Comparison of ENCODE assay signal across 9 mouse cellular contexts in the genomic region with DNA sequence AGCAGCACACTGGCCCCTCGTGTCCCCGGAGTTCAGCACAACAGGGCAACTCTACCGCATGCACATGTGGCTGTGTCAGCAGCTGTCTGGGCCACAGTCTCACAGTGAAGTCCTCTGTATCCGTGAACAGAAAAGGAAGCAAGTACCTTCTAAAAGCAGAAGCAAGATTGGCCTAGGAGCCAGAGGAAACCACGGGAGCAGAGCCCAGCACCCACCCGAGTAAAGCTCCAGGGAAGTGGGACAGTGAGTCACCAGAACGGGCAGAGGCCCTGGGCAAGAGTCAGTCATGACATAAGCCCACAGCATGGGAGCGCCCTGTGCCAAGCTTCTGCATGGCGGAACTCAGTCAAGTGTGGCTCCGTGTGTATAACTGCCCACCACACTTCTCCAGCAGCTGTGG. TPM values are rescaled to one million over a fixed set of nuclear protein-coding genes. Genes with fewer than 3 reads are reported as not detected.
DNase-seq lines count a peak whose midpoint lies in the region; ATAC-seq and TF ChIP-seq lines count a peak whose summit lies in the region.
"Had no signal": no experiment of that assay in that cellular context is flagged by ENCODE, and none has a peak within 500 bp of the region (broad histone marks: within the 10 kb centered on the region; RNA-seq: fewer than 3 reads in every experiment).

No protein-coding gene starts in this region.

- H3K9ac ChIP-seq in liver, embryonic 11.5 days (ENCODE audit: low read depth, low read length): no peak overlapping the region
- no peak overlapping the region for H3K9ac ChIP-seq in liver, embryonic 15.5 days
- no peak overlapping the region for H3K9ac ChIP-seq in stomach, embryonic 14.5 days (replicated peaks; ENCODE audit: low read depth, low read length)
- H3K9ac ChIP-seq: heart, embryonic 15.5 days had no signal

- H3K4me3 ChIP-seq in liver, embryonic 11.5 days (ENCODE audit: low read depth, low read length): no peak overlapping the region
- H3K4me3 ChIP-seq in cerebellum, adult 2 months (replicated peaks; ENCODE audit: insufficient read depth, low read depth, low read length): peak overlapping the region; percentile 36
- no peak overlapping the region for H3K4me3 ChIP-seq in liver, embryonic 15.5 days (replicated peaks)
- no peak overlapping the region for H3K4me3 ChIP-seq in stomach, embryonic 14.5 days (ENCODE audit: low read depth, low read length)
- no peak overlapping the region for H3K4me3 ChIP-seq in forebrain, embryonic 10.5 days
- H3K4me3 ChIP-seq: heart, embryonic 15.5 days had no signal

- H3K4me1 ChIP-seq in liver, embryonic 11.5 days (replicated peaks; ENCODE audit: control insufficient read depth, insufficient read depth, low read length): no peaks in the 10 kb centered on the region
- peaks cover 9% of the 10 kb centered on the region for H3K4me1 ChIP-seq in cerebellum, adult 2 months (ENCODE audit: control insufficient read depth, insufficient read depth, low read length)
- no peaks in the 10 kb centered on the region for H3K4me1 ChIP-seq in liver, embryonic 15.5 days (replicated peaks)
- H3K4me1 ChIP-seq in stomach, embryonic 14.5 days (ENCODE audit: control insufficient read depth, insufficient read depth, low read length): no peaks in the 10 kb centered on the region
- no peaks in the 10 kb centered on the region for H3K4me1 ChIP-seq in forebrain, embryonic 10.5 days
- H3K4me1 ChIP-seq: heart, embryonic 15.5 days had no signal

- H3K9me3 ChIP-seq in liver, embryonic 11.5 days (ENCODE audit: control insufficient read depth, low read length): no peaks in the 10 kb centered on the region
- no peaks in the 10 kb centered on the region for H3K9me3 ChIP-seq in liver, embryonic 15.5 days (replicated peaks)
- H3K9me3 ChIP-seq in stomach, embryonic 14.5 days (ENCODE audit: control insufficient read depth, low read depth, low read length): no peaks in the 10 kb centered on the region
- H3K9me3 ChIP-seq in forebrain, embryonic 10.5 days: no peaks in the 10 kb centered on the region
- H3K9me3 ChIP-seq: heart, embryonic 15.5 days had no signal

- no peak for TF ChIP-seq POLR2A in cerebellum, adult 2 months (IDR thresholded peaks at IDR 0.05; ENCODE audit: borderline replicate concordance, insufficient read depth, low read length)

- H3K27me3 ChIP-seq in liver, embryonic 11.5 days (replicated peaks; ENCODE audit: control insufficient read depth, insufficient read depth, low read length): no peaks in the 10 kb centered on the region
- no peaks in the 10 kb centered on the region for H3K27me3 ChIP-seq in cerebellum, adult 2 months (ENCODE audit: control insufficient read depth, insufficient read depth, low read length)
- H3K27me3 ChIP-seq in liver, embryonic 15.5 days: no peaks in the 10 kb centered on the region
- no peaks in the 10 kb centered on the region for H3K27me3 ChIP-seq in stomach, embryonic 14.5 days (ENCODE audit: control insufficient read depth, insufficient read depth, low read length)
- H3K27me3 ChIP-seq in forebrain, embryonic 10.5 days (ENCODE audit: poor library complexity, severe bottlenecking): no peaks in the 10 kb centered on the region
- H3K27me3 ChIP-seq: heart, embryonic 15.5 days had no signal

- H3K4me2 ChIP-seq in liver, embryonic 11.5 days: no peak overlapping the region
- H3K4me2 ChIP-seq in liver, embryonic 15.5 days: no peak overlapping the region
- H3K4me2 ChIP-seq in stomach, embryonic 14.5 days (replicated peaks; ENCODE audit: low read depth, low read length): no peak overlapping the region
- H3K4me2 ChIP-seq: heart, embryonic 15.5 days had no signal

- DNase-seq in liver: peak; percentile 18
- no peak for DNase-seq in liver, embryonic 11.5 days (ENCODE audit: low spot score)
- peak; percentile 72 to 81 for DNase-seq in cerebellum, adult 2 months
- DNase-seq in urinary bladder, postnatal 14 days (ENCODE audit: low spot score): no peak
- no peak for DNase-seq in forebrain, embryonic 10.5 days (ENCODE audit: extremely low spot score, low spot score)

- no peaks in the 10 kb centered on the region for H3K36me3 ChIP-seq in liver, embryonic 11.5 days (ENCODE audit: control insufficient read depth, insufficient read depth, low read length)
- no peaks in the 10 kb centered on the region for H3K36me3 ChIP-seq in liver, embryonic 15.5 days (replicated peaks)
- H3K36me3 ChIP-seq in stomach, embryonic 14.5 days (ENCODE audit: control insufficient read depth, insufficient read depth, low read length): no peaks in the 10 kb centered on the region; the same call in 1 of the 2 replicates
- H3K36me3 ChIP-seq in forebrain, embryonic 10.5 days (replicated peaks): 0 out of 2 replicates have a peak, but pooled peaks cover 2% of the 10 kb centered on the region

- no peak for TF ChIP-seq CTCF in cerebellum, adult 2 months (IDR thresholded peaks at IDR 0.05; ENCODE audit: borderline replicate concordance, insufficient read depth, low read depth, low read length)

- no peak overlapping the region for H3K27ac ChIP-seq in liver, embryonic 11.5 days (ENCODE audit: low read depth, low read length)
- H3K27ac ChIP-seq in cerebellum, adult 2 months (ENCODE audit: insufficient read depth, low read length): peak overlapping the region; percentile 87
- H3K27ac ChIP-seq in liver, embryonic 15.5 days (replicated peaks): no peak overlapping the region
- peak overlapping the region; percentile 59; the same call in 1 of the 2 replicates for H3K27ac ChIP-seq in stomach, embryonic 14.5 days (ENCODE audit: low read length)
- H3K27ac ChIP-seq in forebrain, embryonic 10.5 days: no peak overlapping the region
- H3K27ac ChIP-seq: heart, embryonic 15.5 days had no signal

- no peak; the same call in 1 of the 2 replicates for ATAC-seq in liver, embryonic 11.5 days (replicated peaks; ENCODE audit: low FRiP score)
- peak; percentile 62 for ATAC-seq in liver, embryonic 15.5 days (ENCODE audit: insufficient read depth)
- ATAC-seq in stomach, embryonic 14.5 days (ENCODE audit: insufficient number of reproducible peaks, insufficient read depth, low FRiP score, low read depth): no peak

- 62% methylated on average over 10 of the region's 10 CpGs for WGBS in liver, embryonic 11.5 days
- 23% methylated on average over 10 of the region's 10 CpGs for WGBS in cerebellum, adult 2 months
- 39% methylated on average over 10 of the region's 10 CpGs for WGBS in liver, embryonic 15.5 days (ENCODE audit: insufficient replicate concordance)
- 85% methylated on average over 10 of the region's 10 CpGs for WGBS in stomach, embryonic 14.5 days
- 89% methylated on average over 10 of the region's 10 CpGs for WGBS in forebrain, embryonic 10.5 days

RNA-seq across cellular contexts. Expression of a gene that starts 26.3 kb away (rescaled TPM):
- 76.7 and 77.5 TPM in 2 replicates for polyA plus RNA-seq in liver, embryonic 11.5 days (2014; fragmentation: Nextera tagmentation; extraction: Ambion mirVana)
- 61.2 and 62.2 TPM in 2 replicates for polyA plus RNA-seq in cerebellum, adult 2 months (2012; rRNA removed)
- 25.7 and 28.0 TPM in 2 replicates for polyA plus RNA-seq in liver, embryonic 15.5 days (2015; fragmentation: Nextera tagmentation; extraction: Ambion mirVana)
- 71.8 and 76.2 TPM in 2 replicates for polyA plus RNA-seq in stomach, embryonic 14.5 days (2014; fragmentation: Nextera tagmentation; extraction: Ambion mirVana)
- polyA plus RNA-seq in forebrain, embryonic 10.5 days (2016; fragmentation: Nextera tagmentation; extraction: Ambion mirVana): 76.7 and 84.4 TPM in 2 replicates

RNA-seq across cellular contexts. Expression of a gene that starts 26.4 kb away (rescaled TPM):
- polyA plus RNA-seq in liver, embryonic 11.5 days (2014; fragmentation: Nextera tagmentation; extraction: Ambion mirVana): not detected in 2 replicates
- not detected in 2 replicates for polyA plus RNA-seq in cerebellum, adult 2 months (2012; rRNA removed)
- not detected in 2 replicates for polyA plus RNA-seq in liver, embryonic 15.5 days (2015; fragmentation: Nextera tagmentation; extraction: Ambion mirVana)
- polyA plus RNA-seq in stomach, embryonic 14.5 days (2014; fragmentation: Nextera tagmentation; extraction: Ambion mirVana): not detected in 2 replicates
- not detected in 2 replicates for polyA plus RNA-seq in forebrain, embryonic 10.5 days (2016; fragmentation: Nextera tagmentation; extraction: Ambion mirVana)
- polyA plus RNA-seq: heart, embryonic 15.5 days; neural tube, embryonic 11.5 days had no signal

RNA-seq across cellular contexts. Expression of a gene that starts 36.4 kb away (rescaled TPM):
- polyA plus RNA-seq in liver, embryonic 11.5 days (2014; fragmentation: Nextera tagmentation; extraction: Ambion mirVana): 4.6 and 5.5 TPM in 2 replicates
- 6.4 and 8.4 TPM in 2 replicates for polyA plus RNA-seq in cerebellum, adult 2 months (2012; rRNA removed)
- 3.8 and 4.3 TPM in 2 replicates for polyA plus RNA-seq in liver, embryonic 15.5 days (2015; fragmentation: Nextera tagmentation; extraction: Ambion mirVana)
- 8.6 and 8.7 TPM in 2 replicates for polyA plus RNA-seq in stomach, embryonic 14.5 days (2014; fragmentation: Nextera tagmentation; extraction: Ambion mirVana)
- 4.1 and 5.2 TPM in 2 replicates for polyA plus RNA-seq in forebrain, embryonic 10.5 days (2016; fragmentation: Nextera tagmentation; extraction: Ambion mirVana)

RNA-seq across cellular contexts. Expression of a gene that starts 48.6 kb away (rescaled TPM):
- polyA plus RNA-seq in liver, embryonic 11.5 days (2014; fragmentation: Nextera tagmentation; extraction: Ambion mirVana): 43.5 and 44.6 TPM in 2 replicates
- 60.6 and 60.9 TPM in 2 replicates for polyA plus RNA-seq in cerebellum, adult 2 months (2012; rRNA removed)
- polyA plus RNA-seq in liver, embryonic 15.5 days (2015; fragmentation: Nextera tagmentation; extraction: Ambion mirVana): 16.3 and 17.6 TPM in 2 replicates
- 77.3 and 79.6 TPM in 2 replicates for polyA plus RNA-seq in stomach, embryonic 14.5 days (2014; fragmentation: Nextera tagmentation; extraction: Ambion mirVana)
- polyA plus RNA-seq in forebrain, embryonic 10.5 days (2016; fragmentation: Nextera tagmentation; extraction: Ambion mirVana): 107 and 109 TPM in 2 replicates

Comparison
In these comparisons a context has a peak if more than half of its experiments do, and no peak if none do; other contexts are left out.
1. DNase-seq: peak in liver (single experiment) and cerebellum, adult 2 months (2 of 2); none in liver, embryonic 11.5 days (single experiment), urinary bladder, postnatal 14 days (single experiment) and forebrain, embryonic 10.5 days (single experiment).
2. H3K27ac ChIP-seq: peak in cerebellum, adult 2 months (single experiment) and stomach, embryonic 14.5 days (single experiment); none in liver, embryonic 11.5 days (single experiment), liver, embryonic 15.5 days (single experiment) and forebrain, embryonic 10.5 days (single experiment).